Mouse (Mus musculus) neural tube, embryonic 15.5 days (tissue): Measurements from ENCODE around the gene Crabp2. TPM values are rescaled to one million over a fixed set of nuclear protein-coding genes. Genes with fewer than 3 reads are reported as not detected.

Source experiments
- ATAC-seq: fragments of 200-750 bp; cut with Nextera tagmentation; 2 replicates; pipeline ENCODE4 v1.8.0; 2017; ENCODE audit warnings: mild to moderate bottlenecking, moderate TSS enrichment, moderate library complexity; ENCODE audit not compliant: low FRiP score
- H3K27ac ChIP-seq: fragments of 300-500 bp; sonication (generic); replicated peaks from 2 replicates; pipeline ENCODE4 v1.5.1; 2015; ENCODE audit warnings: mild to moderate bottlenecking, inconsistent platforms
- H3K27me3 ChIP-seq: fragments of 300-500 bp; sonication (generic); replicated peaks from 2 replicates; pipeline ENCODE4 v1.6.1; 2015; ENCODE audit warnings: inconsistent platforms
- H3K36me3 ChIP-seq: fragments of 300-500 bp; sonication (generic); 2 replicates; pipeline ENCODE4 v1.6.1; 2015; ENCODE audit warnings: inconsistent platforms
- H3K4me1 ChIP-seq: fragments of 300-500 bp; sonication (generic); 2 replicates; pipeline ENCODE4 v1.6.1; 2015; ENCODE audit warnings: inconsistent platforms
- H3K4me2 ChIP-seq: fragments of 300-500 bp; sonication (generic); 2 replicates; pipeline ENCODE4 v1.6.1; 2015; ENCODE audit warnings: inconsistent platforms, mild to moderate bottlenecking, moderate library complexity
- H3K4me3 ChIP-seq: fragments of 300-500 bp; sonication (generic); replicated peaks from 2 replicates; pipeline ENCODE4 v1.5.1; 2015; ENCODE audit warnings: mild to moderate bottlenecking, inconsistent platforms
- H3K9ac ChIP-seq: fragments of 300-500 bp; sonication (generic); replicated peaks from 2 replicates; pipeline ENCODE4 v1.6.1; 2015; ENCODE audit warnings: mild to moderate bottlenecking, inconsistent platforms
- H3K9me3 ChIP-seq: fragments of 300-500 bp; sonication (generic); replicated peaks from 2 replicates; pipeline ENCODE4 v1.6.1; 2016; ENCODE audit warnings: inconsistent platforms
- WGBS: fragments of 180-500 bp; shearing (Covaris S2); methylation state at CpG from one replicate; pipeline ENCODE4 v1.1.7; 2015; ENCODE audit warnings: mixed read lengths; 5-methylcytosine and 5-hydroxymethylcytosine counted together
- polyA plus RNA-seq: library from polyadenylated mRNA; unstranded; fragments of >200 nt; fragmentation: Nextera tagmentation; extraction: Ambion mirVana; gene quantifications from 2 replicates; pipeline ENCODE4 v1.2.1, GENCODE M21; 2015

Gene Crabp2
- polyA plus RNA-seq, 1 experiment from 2014 or later = 81.1 TPM

- Histone ChIP-seq H3K4me2 (peak overlapping the region; percentile 86), H3K4me1 (peaks cover 13% of the 10 kb centered on the region), H3K4me3 (peak overlapping the region; percentile 54), H3K9me3 (no peaks in the 10 kb centered on the region), H3K27me3 (no peaks in the 10 kb centered on the region), H3K27ac (peak overlapping the region; percentile 86), H3K9ac (peak overlapping the region; percentile 61), H3K36me3 (no peaks in the 10 kb centered on the region)
- ATAC-seq = peak; percentile 95
- 0% methylated on average over 27 of the region's 27 CpGs for WGBS
Observed at GRCm38 (mm10) chr3:87960586-87961191, 12.2 kb downstream of the Crabp2 start.

GRCm38 (mm10) chr3:87970184-87970938, 21.9 kb downstream of the Crabp2 start:
- no peak for ATAC-seq
- peak overlapping the region; percentile 58 for H3K4me3 ChIP-seq
- H3K9ac ChIP-seq = peak overlapping the region; percentile 62; the same call in 1 of the 2 replicates
- no peaks in the 10 kb centered on the region for H3K36me3 ChIP-seq
- peak overlapping the region; percentile 39 for H3K27ac ChIP-seq
- H3K27me3 ChIP-seq = peaks cover 9% of the 10 kb centered on the region; the same call in 1 of the 2 replicates
- peaks cover 48% of the 10 kb centered on the region for H3K4me1 ChIP-seq
- H3K9me3 ChIP-seq = no peaks in the 10 kb centered on the region
- H3K4me2 ChIP-seq = peak overlapping the region; percentile 97
- 0% methylated on average over 21 of the region's 21 CpGs for WGBS

DNA sequence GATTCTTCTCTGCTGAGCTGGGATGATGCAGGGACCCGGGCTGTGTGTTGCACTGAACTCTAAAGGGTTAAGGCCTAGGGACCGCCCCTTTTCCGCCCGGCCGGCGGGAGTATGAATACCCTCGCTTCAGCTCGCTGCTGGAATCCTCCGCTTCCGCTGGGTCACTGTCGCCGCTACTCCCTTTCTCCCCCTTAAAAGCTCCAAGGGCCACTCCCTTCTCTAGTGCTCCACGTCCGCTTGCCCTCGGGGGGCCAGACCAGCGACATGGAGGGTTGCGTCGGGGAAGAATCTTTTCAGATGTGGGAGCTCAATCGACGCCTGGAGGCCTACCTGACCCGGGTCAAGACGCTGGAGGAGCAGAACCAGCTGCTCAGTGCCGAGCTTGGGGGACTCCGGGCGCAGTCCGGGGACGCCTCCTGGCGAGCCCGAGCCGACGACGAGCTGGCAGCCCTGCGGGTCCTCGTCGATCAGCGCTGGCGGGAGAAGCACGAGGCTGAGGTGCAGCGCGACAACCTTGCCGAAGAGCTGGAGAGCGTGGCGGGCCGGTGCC, 22.5 kb downstream of the Crabp2 start, which contains the start of gene Nes:
Gene Nes, plus strand, starts transcription at position 140 of the 550 bp plus-strand sequence.
- ATAC-seq = peak; percentile 73
- H3K9me3 ChIP-seq = no peaks in the 10 kb centered on the region
- H3K4me2 ChIP-seq = peak within 1 kb of the TSS; percentile 97
- H3K36me3 ChIP-seq = no peaks in the 10 kb centered on the region
- H3K27me3 ChIP-seq = peaks cover 9% of the 10 kb centered on the region; the same call in 1 of the 2 replicates
- H3K4me1 ChIP-seq = peaks cover 48% of the 10 kb centered on the region
- peak within 1 kb of the TSS; percentile 58 for H3K4me3 ChIP-seq
- H3K27ac ChIP-seq = peak within 1 kb of the TSS; percentile 76
- 0% methylated on average over 44 of the region's 44 CpGs for WGBS
- H3K9ac ChIP-seq = peak within 1 kb of the TSS; percentile 62

DNA sequence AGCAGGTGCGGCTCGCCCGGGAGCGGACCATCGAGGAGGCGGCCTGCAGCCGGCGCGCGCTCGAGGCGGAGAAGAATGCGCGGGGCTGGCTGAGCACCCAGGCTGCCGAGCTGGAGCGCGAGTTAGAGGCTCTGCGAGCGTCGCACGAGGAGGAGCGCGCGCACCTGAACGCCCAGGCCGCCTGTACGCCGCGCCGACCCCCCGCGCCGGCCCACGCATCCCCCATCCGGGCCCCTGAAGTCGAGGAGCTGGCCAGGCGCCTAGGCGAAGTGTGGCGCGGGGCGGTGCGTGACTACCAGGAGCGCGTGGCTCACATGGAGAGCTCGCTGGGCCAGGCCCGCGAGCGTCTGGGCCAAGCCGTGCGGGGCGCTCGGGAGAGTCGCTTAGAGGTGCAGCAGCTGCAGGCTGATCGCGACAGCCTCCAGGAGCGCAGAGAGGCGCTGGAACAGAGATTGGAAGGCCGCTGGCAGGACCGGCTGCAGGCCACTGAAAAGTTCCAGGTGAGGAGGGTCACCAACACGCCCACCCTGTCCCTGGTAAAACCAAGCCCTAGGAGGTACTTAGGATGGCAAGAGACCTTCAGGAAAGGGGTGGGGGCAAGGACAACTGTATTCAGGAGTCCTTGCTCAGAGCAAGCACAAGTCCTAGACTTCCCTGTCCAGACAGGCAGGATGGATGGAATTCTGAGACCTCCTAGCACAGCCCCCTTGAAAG, 23.2 kb downstream of the Crabp2 start:
- peaks cover 9% of the 10 kb centered on the region; the same call in 1 of the 2 replicates for H3K27me3 ChIP-seq
- H3K27ac ChIP-seq = peak overlapping the region; percentile 76
- H3K4me1 ChIP-seq = peaks cover 48% of the 10 kb centered on the region
- no peaks in the 10 kb centered on the region; the same call in 1 of the 2 replicates for H3K36me3 ChIP-seq
- no peaks in the 10 kb centered on the region for H3K9me3 ChIP-seq
- WGBS = under 1% methylated on average over 57 of the region's 60 CpGs
- peak overlapping the region; percentile 62 for H3K9ac ChIP-seq
- peak; percentile 35; the same call in 1 of the 2 replicates for ATAC-seq
- H3K4me3 ChIP-seq = peak overlapping the region; percentile 58
- peak overlapping the region; percentile 97 for H3K4me2 ChIP-seq

DNA sequence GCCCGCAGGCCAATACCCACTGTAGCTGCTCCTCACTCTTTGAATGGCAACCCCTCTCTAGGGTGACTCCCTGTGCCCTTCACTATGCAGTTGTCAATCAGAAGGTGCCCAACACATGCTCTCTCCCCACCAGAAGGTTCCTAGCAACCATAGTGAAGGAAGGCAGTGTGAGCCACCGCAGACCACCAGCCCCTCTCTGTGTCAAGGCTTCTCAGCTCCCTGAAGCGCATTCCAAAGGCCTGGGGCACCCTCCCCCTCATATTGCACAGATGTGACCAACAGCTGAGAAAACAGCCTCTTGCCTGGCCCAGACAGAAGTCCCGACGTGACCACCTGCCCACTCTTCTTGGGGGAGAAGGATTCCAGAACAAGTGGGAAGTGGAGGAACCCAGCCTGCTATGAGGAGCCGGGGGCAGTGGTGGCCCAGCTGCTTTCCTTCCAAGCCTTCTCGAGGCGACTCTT, 23.8 kb downstream of the Crabp2 start:
- no peaks in the 10 kb centered on the region for H3K9me3 ChIP-seq
- peak overlapping the region; percentile 62 for H3K9ac ChIP-seq
- peaks cover 48% of the 10 kb centered on the region for H3K4me1 ChIP-seq
- ATAC-seq = peak; percentile 35
- peaks cover 9% of the 10 kb centered on the region; the same call in 1 of the 2 replicates for H3K27me3 ChIP-seq
- H3K4me3 ChIP-seq = peak overlapping the region; percentile 58
- 10% methylated on average over 8 of the region's 8 CpGs for WGBS
- peak overlapping the region; percentile 76 for H3K27ac ChIP-seq
- no peaks in the 10 kb centered on the region; the same call in 1 of the 2 replicates for H3K36me3 ChIP-seq
- H3K4me2 ChIP-seq = peak overlapping the region; percentile 97

DNA sequence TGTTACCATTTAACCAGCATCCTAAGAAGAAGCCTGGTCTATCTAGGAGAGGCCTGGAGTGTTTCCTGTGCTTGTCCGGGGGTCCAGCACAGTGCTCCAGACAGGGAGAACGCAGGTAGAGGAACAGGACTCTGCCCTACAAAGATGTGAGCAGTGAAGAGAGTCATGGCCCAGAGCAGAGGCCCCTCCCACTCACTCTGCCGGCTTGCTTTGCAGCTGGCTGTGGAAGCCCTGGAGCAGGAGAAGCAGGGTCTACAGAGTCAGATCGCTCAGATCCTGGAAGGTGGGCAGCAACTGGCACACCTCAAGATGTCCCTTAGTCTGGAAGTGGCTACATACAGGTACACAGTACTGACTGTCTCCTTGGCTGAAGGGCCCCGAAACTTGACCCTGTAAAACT, 24.3 kb downstream of the Crabp2 start:
- H3K4me2 ChIP-seq = peak overlapping the region; percentile 97
- peak overlapping the region; percentile 76; the same call in 1 of the 2 replicates for H3K27ac ChIP-seq
- ATAC-seq = no peak
- H3K9ac ChIP-seq = peak overlapping the region; percentile 62
- H3K4me3 ChIP-seq = peak overlapping the region; percentile 58
- H3K9me3 ChIP-seq = no peaks in the 10 kb centered on the region
- H3K36me3 ChIP-seq = no peaks in the 10 kb centered on the region; the same call in 1 of the 2 replicates
- peaks cover 48% of the 10 kb centered on the region for H3K4me1 ChIP-seq
- peaks cover 9% of the 10 kb centered on the region; the same call in 1 of the 2 replicates for H3K27me3 ChIP-seq
- WGBS = 22% methylated on average over 5 of the region's 5 CpGs

DNA sequence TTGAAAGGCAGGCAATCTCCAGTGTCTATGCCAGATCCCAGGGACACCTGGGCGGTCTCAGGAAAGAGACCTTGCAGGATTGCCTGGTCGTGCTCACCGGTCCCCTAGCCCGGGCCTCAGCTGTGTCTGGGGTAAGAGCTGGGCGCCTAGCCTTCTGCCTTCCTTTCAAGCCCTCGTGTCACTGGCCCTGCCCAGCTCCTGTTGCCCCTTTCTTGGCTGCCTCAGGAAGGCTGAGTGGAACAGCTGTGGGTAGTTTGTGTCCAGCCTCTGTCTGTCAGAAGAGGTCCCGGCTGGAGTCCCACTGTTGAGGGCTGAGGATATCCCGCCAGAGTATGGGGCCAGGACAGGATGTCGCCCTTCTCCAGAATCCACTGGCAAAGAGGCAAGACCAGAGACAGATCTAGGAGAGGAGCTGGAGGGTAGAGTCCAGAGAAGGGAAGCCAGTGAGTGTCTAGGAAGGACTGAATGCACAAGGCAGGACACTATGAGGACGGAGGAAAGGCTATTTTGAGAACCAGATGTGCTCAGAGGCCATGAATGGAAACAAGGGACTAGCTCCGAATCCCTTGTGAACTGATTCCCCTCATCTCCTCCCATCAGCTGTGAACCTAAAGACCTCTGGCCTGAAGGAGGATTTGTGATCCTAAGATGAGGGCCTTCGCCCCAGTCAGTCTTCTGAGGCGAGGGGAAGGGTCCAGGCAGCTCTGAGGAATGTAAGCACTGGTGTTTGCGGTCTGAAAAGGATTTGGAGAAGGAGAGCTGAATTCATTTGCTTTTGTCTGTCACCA, 25.3 kb downstream of the Crabp2 start:
- H3K27ac ChIP-seq = peak overlapping the region; percentile 76
- H3K4me2 ChIP-seq = peak overlapping the region; percentile 97
- no peaks in the 10 kb centered on the region; the same call in 1 of the 2 replicates for H3K36me3 ChIP-seq
- no peaks in the 10 kb centered on the region for H3K9me3 ChIP-seq
- WGBS = 23% methylated on average over 14 of the region's 14 CpGs
- H3K4me3 ChIP-seq = peak overlapping the region; percentile 58
- H3K4me1 ChIP-seq = peaks cover 48% of the 10 kb centered on the region
- peak overlapping the region; percentile 62 for H3K9ac ChIP-seq
- ATAC-seq = no peak
- H3K27me3 ChIP-seq = peaks cover 9% of the 10 kb centered on the region; the same call in 1 of the 2 replicates

DNA sequence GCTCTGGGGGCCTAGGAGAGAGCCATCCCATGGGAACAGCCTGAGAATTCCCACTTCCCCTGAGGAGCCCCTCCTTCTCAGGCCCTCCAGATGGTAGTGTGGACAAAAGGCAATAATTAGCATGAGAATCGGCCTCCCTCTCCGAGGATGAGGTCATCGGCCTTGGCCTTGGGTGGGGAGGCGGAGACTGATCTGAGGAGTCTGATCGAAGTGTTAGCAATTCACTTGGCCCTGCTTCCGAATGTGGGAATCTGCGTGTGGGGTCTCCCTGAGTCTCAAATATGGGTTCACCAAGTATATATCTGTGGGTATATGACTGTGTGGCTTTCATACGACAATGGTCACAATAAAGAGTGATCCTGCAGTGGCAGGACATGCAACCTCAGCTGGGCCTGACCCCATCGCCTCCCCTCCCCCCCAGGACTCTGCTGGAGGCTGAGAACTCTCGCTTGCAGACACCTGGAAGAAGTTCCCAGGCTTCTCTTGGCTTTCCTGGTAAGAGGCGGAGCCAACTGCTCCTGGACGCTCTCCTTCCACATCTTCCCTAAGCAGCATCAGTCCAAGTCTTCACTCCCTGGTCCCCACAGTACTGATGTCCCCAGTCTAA, 26.0 kb downstream of the Crabp2 start:
- Histone ChIP-seq H3K4me3 (peak overlapping the region; percentile 58; the same call in 1 of the 2 replicates), H3K9me3 (no peaks in the 10 kb centered on the region), H3K27ac (peak overlapping the region; percentile 76), H3K4me2 (peak overlapping the region; percentile 97), H3K4me1 (peaks cover 48% of the 10 kb centered on the region), H3K27me3 (peaks cover 9% of the 10 kb centered on the region; the same call in 1 of the 2 replicates), H3K9ac (peak overlapping the region; percentile 62; the same call in 1 of the 2 replicates), H3K36me3 (no peaks in the 10 kb centered on the region; the same call in 1 of the 2 replicates)
- 17% methylated on average over 12 of the region's 12 CpGs for WGBS
- 0 out of 2 replicates have a peak, but pooled peaks have one; percentile 15 for ATAC-seq

DNA sequence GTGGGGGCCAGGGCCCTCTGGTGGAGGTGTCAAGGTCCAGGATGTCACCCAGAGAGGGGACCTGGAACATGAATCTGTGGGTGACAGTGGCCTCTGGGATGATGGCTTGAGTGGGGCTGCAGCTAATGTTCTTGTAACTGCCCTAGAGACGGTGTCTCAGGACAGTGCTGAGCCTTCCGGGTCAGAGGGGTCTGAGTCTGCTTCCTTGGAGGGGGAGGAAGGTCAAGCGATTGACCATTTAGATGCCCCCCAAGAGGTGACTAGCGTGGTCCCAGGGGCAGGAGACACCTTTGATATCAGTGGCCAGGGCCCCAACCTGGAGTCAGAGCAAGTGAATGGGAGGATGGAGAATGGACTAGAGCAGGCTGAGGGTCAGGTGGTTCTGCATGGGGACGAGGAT, 31.0 kb downstream of the Crabp2 start:
- 87% methylated on average over 5 of the region's 5 CpGs for WGBS
- H3K27ac ChIP-seq = no peak overlapping the region
- H3K4me2 ChIP-seq = no peak overlapping the region
- ATAC-seq = no peak
- no peaks in the 10 kb centered on the region for H3K9me3 ChIP-seq
- no peak overlapping the region for H3K4me3 ChIP-seq
- peaks cover 47% of the 10 kb centered on the region for H3K4me1 ChIP-seq
- no peak overlapping the region for H3K9ac ChIP-seq
- no peaks in the 10 kb centered on the region; the same call in 1 of the 2 replicates for H3K36me3 ChIP-seq
- no peaks in the 10 kb centered on the region for H3K27me3 ChIP-seq

DNA sequence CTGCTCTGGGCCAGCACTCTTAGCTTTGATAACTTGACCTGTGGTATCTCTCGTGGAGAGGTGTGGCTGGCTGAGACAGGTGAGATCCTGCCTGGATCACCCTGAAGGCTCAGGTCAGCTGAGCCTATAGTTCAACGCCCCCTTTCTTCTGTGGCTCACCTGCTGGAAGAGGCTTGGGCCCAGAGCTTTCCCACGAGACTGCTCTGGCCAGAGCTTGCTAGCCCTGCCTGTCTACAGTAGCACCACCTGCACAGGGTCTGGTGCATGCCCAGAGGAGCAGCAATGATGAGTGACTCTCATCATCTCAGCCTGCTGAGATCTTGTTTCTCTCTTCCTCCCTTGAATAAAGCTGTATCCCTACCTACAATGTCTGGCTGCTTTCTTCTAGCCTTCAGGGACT, 31.6 kb downstream of the Crabp2 start:
- Histone ChIP-seq H3K27ac (no peak overlapping the region), H3K9ac (no peak overlapping the region)

More for the DNA sequence above, 31.6 kb downstream of the Crabp2 start:
- Histone ChIP-seq H3K36me3 (no peaks in the 10 kb centered on the region; the same call in 1 of the 2 replicates), H3K4me1 (peaks cover 47% of the 10 kb centered on the region), H3K4me3 (no peak overlapping the region), H3K4me2 (no peak overlapping the region), H3K27me3 (no peaks in the 10 kb centered on the region), H3K9me3 (no peaks in the 10 kb centered on the region)
- no peak for ATAC-seq
- WGBS = 78% methylated on average over 3 of the region's 3 CpGs
